Mouse (Mus musculus): ENCODE data around the gene Sumf1. TPM values are rescaled to one million over a fixed set of nuclear protein-coding genes. Genes with fewer than 3 reads are reported as not detected.

The Sumf1 gene
- polyA plus RNA-seq, 1 experiment from 2014 or later = 25.2 TPM

DNA sequence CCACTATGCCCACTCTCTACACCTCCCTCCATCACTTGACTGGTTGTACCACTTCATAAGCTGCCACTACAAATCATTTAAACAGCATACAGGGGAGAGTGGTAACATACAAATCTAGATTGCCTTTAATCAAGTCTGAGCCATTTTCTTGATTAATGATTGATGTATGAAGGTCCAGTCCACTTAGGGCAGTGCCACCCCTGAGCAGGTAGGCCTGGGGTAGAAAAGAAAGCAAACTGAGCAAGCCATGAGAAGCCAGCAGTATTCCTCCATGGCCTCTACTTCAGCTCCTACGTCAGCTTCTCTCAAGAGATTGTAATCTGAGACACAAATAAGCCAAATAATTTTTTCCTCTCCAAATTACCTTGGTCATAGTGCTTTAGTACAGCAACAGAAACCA is 94.1 kb downstream of the Sumf1 start:
- Histone ChIP-seq H3K27me3 (replicated peaks) (no peaks in the 10 kb centered on the region), H3K4me1 (replicated peaks) (no peaks in the 10 kb centered on the region), H3K27ac (ENCODE audit: poor library complexity, severe bottlenecking) (no peak overlapping the region), H3K9ac (no peak overlapping the region), H3K4me3 (no peak overlapping the region), H3K4me2 (no peak overlapping the region), H3K9me3 (replicated peaks) (no peaks in the 10 kb centered on the region), H3K36me3 (no peaks in the 10 kb centered on the region)
- WGBS = 52% methylated on average over 1 of the region's 1 CpGs
- no peak for ATAC-seq (ENCODE audit: insufficient number of reproducible peaks, low FRiP score)

DNA sequence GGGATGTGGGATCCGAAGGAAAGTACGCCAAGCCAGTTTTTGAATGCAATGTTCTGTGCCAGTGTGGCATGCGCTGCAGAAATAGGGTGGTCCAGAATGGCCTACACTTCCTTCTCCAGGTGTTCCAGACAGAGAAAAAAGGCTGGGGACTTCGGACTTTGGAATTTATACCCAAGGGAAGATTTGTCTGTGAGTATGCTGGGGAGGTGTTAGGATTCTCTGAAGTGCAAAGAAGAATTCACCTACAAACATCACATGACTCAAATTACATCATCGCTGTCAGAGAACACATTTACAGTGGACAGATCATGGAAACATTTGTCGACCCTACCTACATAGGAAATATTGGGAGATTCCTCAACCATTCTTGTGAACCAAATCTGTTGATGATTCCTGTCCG is 109.5 kb downstream of the Sumf1 start:
- Histone ChIP-seq H3K4me2 (no peak overlapping the region), H3K9ac (no peak overlapping the region), H3K4me1 (replicated peaks) (no peaks in the 10 kb centered on the region), H3K36me3 (peaks cover 15% of the 10 kb centered on the region), H3K9me3 (replicated peaks) (peaks cover 7% of the 10 kb centered on the region; the same call in 1 of the 2 replicates), H3K27ac (ENCODE audit: poor library complexity, severe bottlenecking) (no peak overlapping the region), H3K4me3 (no peak overlapping the region), H3K27me3 (replicated peaks) (no peaks in the 10 kb centered on the region)
- 87% methylated on average over 7 of the region's 7 CpGs for WGBS
- no peak for ATAC-seq (ENCODE audit: insufficient number of reproducible peaks, low FRiP score)

DNA sequence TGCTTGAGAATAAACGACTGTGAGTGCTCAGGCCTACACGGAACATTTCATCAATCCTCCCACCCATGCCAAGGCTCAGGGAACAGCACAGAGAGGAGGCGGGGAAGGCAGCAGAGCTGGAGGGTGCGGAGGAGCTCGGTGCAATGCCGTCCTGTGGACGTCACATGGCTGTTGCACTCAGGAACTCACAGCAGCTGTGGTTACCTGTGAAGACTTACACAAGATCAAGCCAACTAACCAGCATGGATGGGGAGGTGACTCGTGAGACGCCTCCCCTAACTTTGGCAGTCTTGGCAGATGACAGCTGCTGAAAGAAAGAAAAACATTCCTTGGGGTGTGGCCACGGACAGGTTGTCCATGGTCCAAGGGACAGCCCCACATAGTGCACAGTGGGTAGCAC is 110.8 kb downstream of the Sumf1 start:
- Histone ChIP-seq H3K36me3 (peaks cover 15% of the 10 kb centered on the region), H3K4me2 (no peak overlapping the region), H3K9me3 (replicated peaks) (peaks cover 7% of the 10 kb centered on the region; the same call in 1 of the 2 replicates), H3K9ac (no peak overlapping the region), H3K4me3 (no peak overlapping the region), H3K27me3 (replicated peaks) (no peaks in the 10 kb centered on the region), H3K27ac (ENCODE audit: poor library complexity, severe bottlenecking) (no peak overlapping the region), H3K4me1 (replicated peaks) (no peaks in the 10 kb centered on the region)
- ATAC-seq (ENCODE audit: insufficient number of reproducible peaks, low FRiP score) = no peak
- WGBS = 85% methylated on average over 10 of the region's 10 CpGs

DNA sequence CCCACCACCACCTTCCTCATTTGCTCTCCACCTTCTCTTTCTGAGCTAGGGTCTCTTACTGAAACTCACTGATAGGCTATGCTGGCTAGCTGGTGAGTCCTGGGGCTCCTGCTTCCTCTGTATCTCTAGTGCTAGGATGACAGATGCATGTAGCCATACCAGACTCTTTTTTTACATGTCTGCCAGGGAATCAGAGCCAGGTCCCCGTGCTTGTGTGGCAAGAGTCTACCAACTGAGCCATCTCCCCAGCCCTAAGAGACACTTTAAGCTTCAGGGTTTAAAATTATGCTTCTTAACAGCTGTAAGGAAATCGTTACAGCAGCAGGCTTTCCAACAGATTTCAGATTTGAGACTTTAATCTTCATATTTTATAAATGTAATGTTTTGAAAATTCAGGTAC is 111.5 kb downstream of the Sumf1 start:
- Histone ChIP-seq H3K36me3 (peaks cover 15% of the 10 kb centered on the region), H3K27ac (ENCODE audit: poor library complexity, severe bottlenecking) (no peak overlapping the region), H3K4me1 (replicated peaks) (no peaks in the 10 kb centered on the region), H3K9me3 (replicated peaks) (peaks cover 7% of the 10 kb centered on the region; the same call in 1 of the 2 replicates), H3K4me3 (no peak overlapping the region), H3K9ac (no peak overlapping the region), H3K27me3 (replicated peaks) (no peaks in the 10 kb centered on the region), H3K4me2 (no peak overlapping the region)
- WGBS = 89% methylated on average over 2 of the region's 2 CpGs
- no peak for ATAC-seq (ENCODE audit: insufficient number of reproducible peaks, low FRiP score)

DNA sequence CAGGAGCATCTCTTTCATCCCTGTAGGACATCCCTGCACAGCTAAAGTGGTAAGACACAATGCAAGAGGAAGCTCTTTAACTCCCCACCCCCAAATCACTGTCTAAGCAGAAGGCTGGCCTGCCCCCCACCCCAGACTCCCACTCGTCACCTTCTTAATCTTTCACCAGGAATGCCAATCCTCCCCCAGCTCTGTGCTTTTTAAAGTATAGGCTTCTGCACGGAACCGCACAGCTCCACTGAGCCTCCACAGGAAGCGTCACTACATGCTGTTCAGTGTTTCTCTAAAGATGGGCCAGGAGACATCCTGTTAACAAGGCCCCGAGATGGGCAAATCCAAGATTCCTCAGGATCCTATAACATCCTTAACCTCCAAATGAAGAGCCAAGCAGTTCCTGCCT is 112.3 kb downstream of the Sumf1 start:
- 40% methylated on average over 5 of the region's 5 CpGs for WGBS
- Histone ChIP-seq H3K4me1 (replicated peaks) (no peaks in the 10 kb centered on the region), H3K4me2 (no peak overlapping the region), H3K9ac (no peak overlapping the region), H3K9me3 (replicated peaks) (peaks cover 7% of the 10 kb centered on the region; the same call in 1 of the 2 replicates), H3K27me3 (replicated peaks) (no peaks in the 10 kb centered on the region), H3K27ac (ENCODE audit: poor library complexity, severe bottlenecking) (no peak overlapping the region), H3K36me3 (peaks cover 15% of the 10 kb centered on the region), H3K4me3 (no peak overlapping the region)
- no peak for ATAC-seq (ENCODE audit: insufficient number of reproducible peaks, low FRiP score)

DNA sequence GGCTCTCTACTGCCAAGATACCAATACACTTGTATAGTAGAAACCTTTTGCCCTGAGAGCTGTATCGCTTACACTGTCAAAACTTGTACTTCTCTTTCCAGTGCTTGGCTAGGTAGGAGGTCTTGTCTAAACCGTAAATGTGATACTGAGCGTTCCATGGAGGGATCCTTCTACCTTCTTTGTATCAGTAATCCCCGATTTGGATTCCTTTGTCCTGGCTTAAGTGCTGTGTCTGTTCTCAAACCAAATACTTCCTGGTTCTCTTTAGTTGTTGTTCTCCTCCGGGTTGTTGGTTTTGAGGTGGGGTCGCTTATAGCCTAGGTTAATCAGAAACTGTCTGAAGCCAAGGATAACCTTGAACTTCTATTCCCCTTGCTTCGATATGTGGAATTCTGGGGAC is 114.4 kb downstream of the Sumf1 start:
- no peak overlapping the region for H3K4me3 ChIP-seq
- 91% methylated on average over 7 of the region's 7 CpGs for WGBS
- no peaks in the 10 kb centered on the region for H3K4me1 ChIP-seq (replicated peaks)
- ATAC-seq (ENCODE audit: insufficient number of reproducible peaks, low FRiP score) = no peak
- H3K27ac ChIP-seq (ENCODE audit: poor library complexity, severe bottlenecking) = no peak overlapping the region
- H3K4me2 ChIP-seq = no peak overlapping the region
- H3K36me3 ChIP-seq = peaks cover 13% of the 10 kb centered on the region
- peaks cover 7% of the 10 kb centered on the region; the same call in 1 of the 2 replicates for H3K9me3 ChIP-seq (replicated peaks)
- no peaks in the 10 kb centered on the region for H3K27me3 ChIP-seq (replicated peaks)
- H3K9ac ChIP-seq = no peak overlapping the region

DNA sequence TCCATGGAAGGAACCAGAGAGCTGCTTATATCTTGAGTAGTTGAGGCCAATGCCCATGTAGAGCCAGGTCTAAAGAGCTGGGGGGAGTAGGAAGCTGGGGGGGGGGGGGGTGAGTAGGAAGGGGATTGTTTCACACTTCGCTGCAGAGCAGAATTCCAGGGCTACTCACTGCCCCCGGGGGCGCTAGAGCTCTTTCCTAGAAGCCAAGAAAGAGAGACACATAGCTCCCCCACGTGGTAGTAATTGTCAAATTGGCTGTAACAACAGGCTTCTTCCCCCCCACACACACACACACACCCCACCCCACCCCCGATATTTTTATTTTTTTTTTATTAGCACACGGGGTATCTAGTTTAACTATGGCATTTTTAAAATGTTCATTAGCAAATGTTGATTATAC is 119.8 kb downstream of the Sumf1 start:
- no peak; the same call in 1 of the 2 replicates for ATAC-seq (ENCODE audit: insufficient number of reproducible peaks, low FRiP score)
- Histone ChIP-seq H3K9ac (peak overlapping the region; percentile 50; the same call in 1 of the 2 replicates), H3K36me3 (no peaks in the 10 kb centered on the region), H3K4me3 (peak overlapping the region; percentile 61), H3K4me1 (replicated peaks) (no peaks in the 10 kb centered on the region), H3K9me3 (replicated peaks) (no peaks in the 10 kb centered on the region), H3K27me3 (replicated peaks) (no peaks in the 10 kb centered on the region), H3K4me2 (peak overlapping the region; percentile 72), H3K27ac (ENCODE audit: poor library complexity, severe bottlenecking) (peak overlapping the region; percentile 65)
- WGBS = 7% methylated on average over 6 of the region's 6 CpGs

DNA sequence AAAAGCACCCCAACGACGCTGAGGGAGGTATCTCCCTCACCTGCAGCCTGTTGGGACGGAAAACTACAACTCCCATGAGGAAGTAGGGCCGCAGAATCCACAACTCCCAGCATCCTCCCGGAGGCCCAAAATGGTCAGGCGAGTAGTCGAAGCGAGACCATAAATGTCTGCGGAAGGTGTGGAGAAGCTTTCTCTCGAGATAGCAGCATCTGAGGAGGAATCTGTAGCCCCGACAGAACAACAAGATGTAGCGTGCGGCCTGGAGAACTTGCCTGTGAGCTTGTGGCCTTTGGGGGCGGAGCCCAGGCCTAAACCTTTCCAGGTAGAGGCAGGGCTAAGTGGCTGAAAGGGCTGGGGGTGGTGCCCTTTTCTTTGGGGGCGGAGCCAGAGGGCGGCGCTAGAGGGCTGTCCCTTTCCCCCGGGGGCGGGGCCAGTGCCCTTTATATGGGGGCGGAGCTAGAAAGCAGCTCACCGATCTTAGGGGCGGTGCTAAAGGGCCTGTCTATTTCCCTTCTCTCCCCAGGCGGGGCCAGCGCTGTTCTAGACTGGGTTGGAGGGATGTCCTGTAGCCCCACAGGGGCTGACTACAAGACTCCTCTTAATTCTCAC is 120.4 kb downstream of the Sumf1 start, which contains the start of gene Setmar:
Gene Setmar (plus strand): TSS at position 128 of the 609 bp plus-strand sequence.
- ATAC-seq (ENCODE audit: insufficient number of reproducible peaks, low FRiP score) = peak; percentile 97
- peak within 1 kb of the TSS; percentile 75 for H3K27ac ChIP-seq (ENCODE audit: poor library complexity, severe bottlenecking)
- H3K9ac ChIP-seq = peak within 1 kb of the TSS; percentile 68
- H3K27me3 ChIP-seq (replicated peaks) = no peaks in the 10 kb centered on the region
- WGBS = under 1% methylated on average over 24 of the region's 24 CpGs
- H3K4me1 ChIP-seq (replicated peaks) = no peaks in the 10 kb centered on the region
- H3K9me3 ChIP-seq (replicated peaks) = no peaks in the 10 kb centered on the region
- no peaks in the 10 kb centered on the region for H3K36me3 ChIP-seq
- H3K4me3 ChIP-seq = peak within 1 kb of the TSS; percentile 61
- peak within 1 kb of the TSS; percentile 72 for H3K4me2 ChIP-seq

DNA sequence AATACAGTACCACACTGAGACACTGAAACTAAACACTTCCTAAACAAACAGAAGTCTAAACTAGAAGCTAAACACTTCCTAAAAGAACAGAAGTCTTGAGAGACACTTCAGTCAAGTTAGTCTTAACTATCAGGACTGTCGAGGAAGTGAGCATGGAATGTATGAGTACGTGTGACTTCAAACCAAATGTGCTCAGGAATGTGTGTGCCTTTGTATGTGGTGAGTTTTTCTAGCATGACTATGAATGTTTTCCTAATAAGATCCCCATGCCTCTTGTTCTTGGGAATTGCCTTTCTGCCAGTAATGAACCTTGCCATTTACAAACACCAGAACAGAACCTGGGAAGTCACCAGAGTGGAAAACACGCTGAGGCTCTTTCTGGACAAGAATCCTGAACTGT is 124.3 kb downstream of the Sumf1 start:
- no peaks in the 10 kb centered on the region; the same call in none of the 2 replicates for H3K27me3 ChIP-seq (replicated peaks)

DNA sequence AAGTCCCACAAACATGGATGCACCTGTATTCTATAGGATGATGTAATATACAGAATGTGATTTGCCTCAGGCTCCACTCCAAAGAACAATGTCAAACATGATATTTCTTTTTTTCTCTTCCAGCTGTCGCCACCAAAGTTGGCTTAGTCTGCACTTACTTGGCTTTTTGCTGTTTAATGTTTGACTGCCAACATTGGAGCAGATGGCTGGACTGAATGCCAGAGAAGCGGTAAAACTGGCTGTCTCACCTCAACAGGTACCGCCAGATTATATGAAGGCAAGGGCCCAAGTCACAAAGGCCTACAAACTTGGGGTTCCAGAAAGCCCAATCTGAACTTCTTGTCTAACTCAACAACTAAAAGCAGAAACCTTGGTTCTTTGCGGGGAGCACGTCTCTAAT is 127.3 kb downstream of the Sumf1 start:
- no peak overlapping the region for H3K9ac ChIP-seq
- H3K27me3 ChIP-seq (replicated peaks) = no peaks in the 10 kb centered on the region; the same call in none of the 2 replicates
- no peaks in the 10 kb centered on the region for H3K36me3 ChIP-seq
- no peaks in the 10 kb centered on the region for H3K4me1 ChIP-seq (replicated peaks)
- H3K27ac ChIP-seq (ENCODE audit: poor library complexity, severe bottlenecking) = no peak overlapping the region
- no peaks in the 10 kb centered on the region for H3K9me3 ChIP-seq (replicated peaks)
- ATAC-seq (ENCODE audit: insufficient number of reproducible peaks, low FRiP score) = no peak
- no peak overlapping the region for H3K4me2 ChIP-seq
- 83% methylated on average over 5 of the region's 5 CpGs for WGBS
- no peak overlapping the region for H3K4me3 ChIP-seq

More for the DNA sequence above, 124.3 kb downstream of the Sumf1 start:
- no peak overlapping the region for H3K4me3 ChIP-seq
- WGBS = 46% methylated on average over 3 of the region's 3 CpGs
- no peaks in the 10 kb centered on the region for H3K36me3 ChIP-seq
- H3K27ac ChIP-seq (ENCODE audit: poor library complexity, severe bottlenecking) = no peak overlapping the region
- no peaks in the 10 kb centered on the region for H3K9me3 ChIP-seq (replicated peaks)
- no peak overlapping the region for H3K4me2 ChIP-seq
- H3K4me1 ChIP-seq (replicated peaks) = no peaks in the 10 kb centered on the region
- no peak for ATAC-seq (ENCODE audit: insufficient number of reproducible peaks, low FRiP score)
- no peak overlapping the region for H3K9ac ChIP-seq

DNA sequence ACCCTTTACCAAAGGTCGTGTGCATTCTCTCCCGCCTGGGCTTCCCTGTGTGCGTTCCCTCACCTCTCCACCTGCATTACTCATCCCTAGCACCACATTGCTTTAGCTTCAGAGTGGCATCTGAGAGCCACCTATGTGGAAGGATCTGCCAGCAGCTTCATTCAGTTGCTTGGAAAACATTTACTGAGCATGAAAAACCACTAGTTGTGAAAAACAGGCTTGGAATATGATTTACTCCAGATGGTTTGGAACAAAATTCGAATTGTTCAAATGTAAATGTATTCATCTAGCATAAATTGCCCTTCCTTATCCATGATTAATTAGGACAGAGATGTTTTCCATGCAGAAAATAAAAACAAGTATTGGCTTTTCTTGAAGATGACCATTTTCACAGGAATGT is 128.0 kb downstream of the Sumf1 start:
- no peak for ATAC-seq (ENCODE audit: insufficient number of reproducible peaks, low FRiP score)
- H3K9ac ChIP-seq = no peak overlapping the region
- WGBS = 61% methylated on average over 4 of the region's 4 CpGs

More for the DNA sequence above, 128.0 kb downstream of the Sumf1 start:
- H3K9me3 ChIP-seq (replicated peaks) = no peaks in the 10 kb centered on the region
- no peaks in the 10 kb centered on the region for H3K4me1 ChIP-seq (replicated peaks)
- H3K36me3 ChIP-seq = no peaks in the 10 kb centered on the region
- no peak overlapping the region for H3K27ac ChIP-seq (ENCODE audit: poor library complexity, severe bottlenecking)
- H3K27me3 ChIP-seq (replicated peaks) = no peaks in the 10 kb centered on the region; the same call in none of the 2 replicates
- no peak overlapping the region for H3K4me3 ChIP-seq
- no peak overlapping the region for H3K4me2 ChIP-seq
